Mouse (Mus musculus) hindbrain, embryonic 10.5 days (tissue): ENCODE measurements at regions not wholly inside any gene's neighbourhood (a gene's known extent, or its start where the extent isn't known, plus 50 kb on each side); places are given as distances from the start of the nearest gene placed in this dataset.

Experiments used
- DNase-seq: peaks from one replicate; pipeline ENCODE4 v3.0.0-alpha.2; 2017; ENCODE audit warnings: low spot score
- H3K27ac ChIP-seq: fragments of 300-500 bp; sonication (generic); 2 replicates; pipeline ENCODE4 v1.5.1; 2016; ENCODE audit warnings: mild to moderate bottlenecking, moderate library complexity
- H3K27me3 ChIP-seq: fragments of 300-500 bp; sonication (generic); 2 replicates; pipeline ENCODE4 v1.6.1; 2016; ENCODE audit warnings: mild to moderate bottlenecking; ENCODE audit not compliant: poor library complexity, insufficient read depth, severe bottlenecking
- H3K36me3 ChIP-seq: fragments of 300-500 bp; sonication (generic); 2 replicates; pipeline ENCODE4 v1.6.1; 2016; ENCODE audit warnings: mild to moderate bottlenecking, moderate library complexity
- H3K4me1 ChIP-seq: fragments of 300-500 bp; sonication (generic); replicated peaks from 2 replicates; pipeline ENCODE4 v1.6.1; 2016; ENCODE audit warnings: mild to moderate bottlenecking
- H3K4me3 ChIP-seq: fragments of 300-500 bp; sonication (generic); 2 replicates; pipeline ENCODE4 v1.5.1; 2016; ENCODE audit warnings: mild to moderate bottlenecking, moderate library complexity
- H3K9me3 ChIP-seq: fragments of 300-500 bp; sonication (generic); 2 replicates; pipeline ENCODE4 v1.6.1; 2016; ENCODE audit warnings: mild to moderate bottlenecking, moderate library complexity
- WGBS: fragments of 180-500 bp; shearing (Covaris S2); methylation state at CpG from one replicate; pipeline ENCODE4 v1.1.7; 2016; 5-methylcytosine and 5-hydroxymethylcytosine counted together

DNA sequence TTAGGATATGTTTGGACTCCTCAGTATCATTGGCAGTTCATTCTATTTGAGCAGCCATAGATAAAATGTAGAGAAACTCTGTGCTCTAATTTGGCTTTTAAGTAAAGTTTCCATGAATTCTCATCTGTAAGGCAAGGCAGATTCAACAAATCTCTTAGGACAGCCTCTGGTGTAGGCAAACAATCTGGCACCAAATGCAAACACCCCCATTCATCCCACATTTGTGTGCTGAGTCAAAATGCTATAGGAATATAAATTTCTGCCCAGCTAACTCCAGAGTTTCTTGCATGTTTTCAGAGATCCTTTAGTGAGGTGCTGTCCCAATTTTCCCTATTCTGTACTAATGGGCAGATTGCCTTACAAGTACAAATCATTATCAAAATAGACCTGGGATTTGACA is 695.7 kb upstream of the Kif18a start:
- no peak for DNase-seq
- H3K4me1 ChIP-seq: no peaks in the 10 kb centered on the region
- H3K4me3 ChIP-seq: no peak overlapping the region
- no peak overlapping the region for H3K27ac ChIP-seq
- H3K9me3 ChIP-seq: no peaks in the 10 kb centered on the region
- no peaks in the 10 kb centered on the region for H3K27me3 ChIP-seq
- H3K36me3 ChIP-seq: no peaks in the 10 kb centered on the region

DNA sequence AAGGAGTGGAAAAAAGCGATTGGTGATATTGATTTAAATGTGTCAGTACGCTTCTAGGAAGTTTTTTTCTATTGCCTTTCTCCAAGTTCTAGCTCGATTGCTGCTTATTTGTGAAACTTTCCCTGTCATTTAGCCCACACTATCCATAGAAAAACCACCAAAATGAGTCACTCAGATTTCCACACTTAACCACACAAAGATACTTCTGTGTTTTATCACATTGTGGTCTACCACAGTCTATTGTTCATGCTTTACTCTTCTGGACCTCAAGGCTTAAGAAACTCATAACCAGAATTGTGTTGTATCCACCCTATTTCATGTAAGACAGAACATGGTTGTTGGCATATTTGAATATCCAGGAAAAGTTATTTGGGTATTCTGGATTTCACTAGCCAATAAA is 687.0 kb upstream of the Kif18a start:
- no peaks in the 10 kb centered on the region for H3K27me3 ChIP-seq
- H3K4me1 ChIP-seq: no peaks in the 10 kb centered on the region
- no peak for DNase-seq
- 89% methylated on average over 3 of the region's 3 CpGs for WGBS
- H3K4me3 ChIP-seq: no peak overlapping the region
- no peaks in the 10 kb centered on the region for H3K9me3 ChIP-seq
- no peaks in the 10 kb centered on the region for H3K36me3 ChIP-seq
- no peak overlapping the region for H3K27ac ChIP-seq

DNA sequence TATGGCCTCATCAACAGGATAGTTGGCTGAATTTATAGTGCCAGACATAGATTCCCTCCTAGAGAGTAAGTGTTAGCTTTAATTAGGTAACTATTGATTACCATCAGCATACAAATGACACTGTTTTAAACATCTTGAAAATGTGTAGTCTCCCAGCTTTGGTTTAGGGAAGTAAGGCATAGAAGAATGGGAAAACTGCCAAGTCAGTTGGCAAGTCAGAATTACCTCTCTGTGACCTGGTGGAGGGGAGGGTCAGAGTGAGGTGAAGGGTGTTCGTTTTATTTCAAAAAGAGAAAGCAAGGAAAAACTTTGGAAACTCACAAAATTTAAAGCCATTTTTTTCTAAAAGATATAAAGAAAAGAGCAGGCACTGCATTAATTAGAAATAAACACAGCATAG is 680.2 kb upstream of the Kif18a start:
- Histone ChIP-seq H3K9me3 (no peaks in the 10 kb centered on the region), H3K36me3 (no peaks in the 10 kb centered on the region), H3K27me3 (no peaks in the 10 kb centered on the region), H3K4me3 (no peak overlapping the region), H3K4me1 (no peaks in the 10 kb centered on the region), H3K27ac (no peak overlapping the region)
- DNase-seq: no peak
- WGBS: 74% methylated on average over 1 of the region's 1 CpGs

DNA sequence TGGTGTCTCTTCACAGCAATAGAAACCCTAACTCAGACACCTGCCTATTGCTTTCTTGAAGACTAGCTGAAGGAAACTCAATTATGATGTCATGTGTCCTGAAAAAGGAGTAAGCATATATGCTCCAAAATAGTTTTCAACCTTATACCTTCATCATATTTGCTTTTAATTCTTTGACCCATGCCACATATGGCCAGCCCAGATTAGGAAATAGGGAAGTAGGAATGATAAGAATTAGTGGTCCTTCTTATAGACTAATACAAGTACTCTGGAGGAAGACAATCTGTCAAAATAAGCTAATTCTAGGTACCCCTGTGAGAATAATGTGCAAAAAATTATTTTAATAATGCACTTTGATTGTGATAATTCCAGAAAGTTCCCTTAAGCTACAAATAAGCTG is 661.0 kb upstream of the Kif18a start:
- Histone ChIP-seq H3K4me1 (no peaks in the 10 kb centered on the region), H3K27me3 (no peaks in the 10 kb centered on the region), H3K4me3 (no peak overlapping the region), H3K9me3 (no peaks in the 10 kb centered on the region), H3K27ac (no peak overlapping the region), H3K36me3 (no peaks in the 10 kb centered on the region)
- DNase-seq: no peak

DNA sequence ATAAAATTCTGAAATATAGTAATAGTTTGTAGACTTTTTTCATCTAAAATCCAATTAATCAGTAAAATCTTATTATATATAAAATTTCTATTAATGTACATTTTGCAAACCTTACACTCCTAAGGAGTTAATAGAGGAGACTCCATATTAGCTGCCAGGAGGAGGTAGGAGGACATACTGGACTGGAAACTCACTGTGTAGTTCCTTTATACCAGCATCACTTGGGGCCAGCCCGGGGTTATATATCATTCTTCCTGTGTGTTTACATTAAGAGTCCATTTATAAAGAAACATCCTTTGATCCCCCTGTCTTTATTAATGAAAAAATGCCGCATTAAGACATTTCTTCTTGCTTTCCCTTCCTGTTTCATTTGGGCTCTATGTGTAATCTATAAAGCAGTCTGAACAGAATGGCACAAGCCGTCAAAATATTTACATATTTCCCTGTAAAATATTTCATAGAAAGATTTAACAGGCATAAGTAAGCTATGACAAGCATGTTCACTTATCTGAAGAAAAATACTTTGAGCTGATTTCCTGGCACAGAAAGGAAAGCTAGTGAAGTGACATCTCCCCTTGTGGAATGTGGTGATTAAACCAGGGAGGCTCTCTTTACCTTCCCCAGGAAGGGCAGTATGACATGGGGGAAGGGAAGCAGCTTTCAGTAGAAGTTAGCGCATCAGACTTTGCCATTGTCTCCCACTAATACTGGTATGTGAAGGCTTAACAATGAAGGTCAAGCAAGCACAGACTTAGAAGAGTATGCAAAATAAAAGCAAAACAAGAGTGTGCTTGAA is 658.0 kb upstream of the Kif18a start:
- H3K27ac ChIP-seq: no peak overlapping the region
- no peaks in the 10 kb centered on the region for H3K36me3 ChIP-seq
- H3K4me3 ChIP-seq: no peak overlapping the region
- no peaks in the 10 kb centered on the region for H3K4me1 ChIP-seq
- no peaks in the 10 kb centered on the region for H3K9me3 ChIP-seq
- H3K27me3 ChIP-seq: no peaks in the 10 kb centered on the region
- no peak for DNase-seq
- WGBS: 86% methylated on average over 4 of the region's 4 CpGs

DNA sequence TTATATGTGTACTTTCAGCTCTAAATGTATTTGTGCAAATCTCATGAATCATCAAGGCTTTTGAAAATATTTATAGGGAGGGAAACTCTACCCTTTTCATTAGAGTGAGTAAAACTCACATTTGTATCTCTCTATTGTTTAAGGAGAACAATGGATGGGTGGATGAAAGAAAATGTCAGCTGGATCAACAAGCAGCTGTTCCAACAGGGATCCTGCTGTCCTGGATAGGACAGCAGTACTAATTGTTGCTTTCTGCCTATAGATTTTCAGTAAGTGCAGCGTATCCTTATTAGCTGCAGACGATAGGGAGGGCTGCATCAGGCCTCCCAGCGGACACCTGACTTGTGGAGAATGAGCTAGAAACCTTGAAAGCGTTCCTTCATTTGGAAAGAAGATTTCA is 644.9 kb upstream of the Kif18a start:
- Histone ChIP-seq H3K27ac (no peak overlapping the region), H3K4me1 (no peaks in the 10 kb centered on the region), H3K4me3 (no peak overlapping the region), H3K9me3 (no peaks in the 10 kb centered on the region), H3K36me3 (no peaks in the 10 kb centered on the region), H3K27me3 (no peaks in the 10 kb centered on the region)
- 63% methylated on average over 4 of the region's 4 CpGs for WGBS
- DNase-seq: no peak

DNA sequence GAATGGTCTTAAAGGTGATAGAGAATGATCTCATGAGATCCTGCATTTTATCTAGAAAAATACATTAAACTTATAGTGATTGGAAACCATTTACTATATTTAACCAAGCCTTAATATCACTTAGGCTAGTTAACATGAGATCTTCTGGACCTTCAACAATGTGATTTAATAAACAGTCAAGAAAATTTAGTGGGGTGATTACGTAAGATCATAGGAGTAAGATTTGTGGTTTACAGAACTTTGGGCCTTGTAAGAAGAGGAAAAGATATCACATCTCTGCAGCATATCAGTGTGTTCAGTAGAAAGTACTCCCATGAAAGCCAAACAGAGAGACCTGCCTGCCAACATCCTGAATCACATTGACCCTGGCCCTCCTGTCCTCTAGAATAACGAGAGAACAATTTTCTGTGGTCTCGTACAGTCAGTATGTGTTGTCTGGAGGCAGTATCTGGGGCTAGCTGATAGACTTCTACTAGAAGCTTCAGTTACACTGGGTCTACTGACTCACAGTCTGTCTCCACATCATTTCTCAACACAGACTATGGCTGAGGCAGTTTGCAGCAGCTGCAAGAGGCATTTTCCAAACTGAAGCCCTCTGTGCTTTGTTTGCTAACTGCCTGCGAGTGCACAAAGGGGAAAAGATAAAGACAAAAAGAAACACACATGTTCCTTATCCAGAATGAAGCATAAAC is 619.7 kb upstream of the Kif18a start:
- no peak overlapping the region for H3K27ac ChIP-seq
- WGBS: 75% methylated on average over 4 of the region's 4 CpGs
- H3K27me3 ChIP-seq: no peaks in the 10 kb centered on the region
- no peaks in the 10 kb centered on the region for H3K4me1 ChIP-seq
- H3K9me3 ChIP-seq: no peaks in the 10 kb centered on the region
- H3K36me3 ChIP-seq: no peaks in the 10 kb centered on the region
- H3K4me3 ChIP-seq: no peak overlapping the region
- DNase-seq: no peak

DNA sequence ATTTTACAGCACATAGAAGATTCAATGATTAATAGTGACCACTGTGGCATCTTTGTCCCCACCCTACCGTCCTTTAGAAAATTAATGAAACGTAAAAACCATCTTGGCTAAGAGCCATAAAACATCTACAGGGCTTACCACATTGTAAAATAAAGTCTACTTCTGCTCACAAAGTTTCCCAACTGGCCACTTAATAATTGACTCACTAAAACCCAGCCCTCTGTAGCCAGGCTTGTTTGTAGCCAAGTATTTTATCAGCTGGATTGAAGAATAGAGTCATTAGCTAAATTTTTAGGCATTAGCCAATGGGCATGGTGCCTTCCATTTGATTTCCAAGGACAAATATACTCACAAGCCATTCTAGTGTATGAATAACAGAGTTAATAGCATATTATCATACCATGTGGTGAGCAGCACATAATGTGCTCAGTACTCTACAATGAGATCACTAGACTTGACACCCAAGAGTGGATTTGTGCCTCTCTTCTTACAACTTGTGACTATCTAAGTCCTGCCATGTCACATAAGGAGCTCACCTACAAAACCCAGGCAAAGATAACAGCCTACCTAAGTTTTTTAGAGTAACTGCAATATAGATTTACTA is 602.7 kb upstream of the Kif18a start:
- no peaks in the 10 kb centered on the region for H3K4me1 ChIP-seq
- H3K27me3 ChIP-seq: no peaks in the 10 kb centered on the region
- 90% methylated on average over 2 of the region's 2 CpGs for WGBS
- DNase-seq: no peak
- no peaks in the 10 kb centered on the region for H3K9me3 ChIP-seq
- no peak overlapping the region for H3K4me3 ChIP-seq
- no peaks in the 10 kb centered on the region for H3K36me3 ChIP-seq
- H3K27ac ChIP-seq: no peak overlapping the region

DNA sequence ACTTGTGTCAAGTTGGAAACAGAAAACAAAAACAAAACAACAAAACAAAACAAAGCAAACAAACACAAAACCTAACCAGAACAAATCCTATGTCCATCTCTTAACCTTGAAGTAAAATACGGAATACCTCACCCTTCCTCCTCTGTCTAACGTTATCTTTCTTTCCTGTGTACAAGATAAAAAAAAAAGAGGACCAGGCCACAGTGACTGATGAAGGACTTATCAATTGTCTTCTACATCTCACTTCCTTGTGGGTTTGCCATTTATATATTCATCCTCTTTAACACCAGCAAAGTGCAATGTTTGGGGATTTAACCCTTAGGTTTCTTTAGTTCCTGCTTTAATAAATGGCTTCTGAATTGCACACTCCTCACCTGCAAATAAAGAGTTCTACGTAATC is 599.0 kb upstream of the Kif18a start:
- H3K4me3 ChIP-seq: no peak overlapping the region

DNA sequence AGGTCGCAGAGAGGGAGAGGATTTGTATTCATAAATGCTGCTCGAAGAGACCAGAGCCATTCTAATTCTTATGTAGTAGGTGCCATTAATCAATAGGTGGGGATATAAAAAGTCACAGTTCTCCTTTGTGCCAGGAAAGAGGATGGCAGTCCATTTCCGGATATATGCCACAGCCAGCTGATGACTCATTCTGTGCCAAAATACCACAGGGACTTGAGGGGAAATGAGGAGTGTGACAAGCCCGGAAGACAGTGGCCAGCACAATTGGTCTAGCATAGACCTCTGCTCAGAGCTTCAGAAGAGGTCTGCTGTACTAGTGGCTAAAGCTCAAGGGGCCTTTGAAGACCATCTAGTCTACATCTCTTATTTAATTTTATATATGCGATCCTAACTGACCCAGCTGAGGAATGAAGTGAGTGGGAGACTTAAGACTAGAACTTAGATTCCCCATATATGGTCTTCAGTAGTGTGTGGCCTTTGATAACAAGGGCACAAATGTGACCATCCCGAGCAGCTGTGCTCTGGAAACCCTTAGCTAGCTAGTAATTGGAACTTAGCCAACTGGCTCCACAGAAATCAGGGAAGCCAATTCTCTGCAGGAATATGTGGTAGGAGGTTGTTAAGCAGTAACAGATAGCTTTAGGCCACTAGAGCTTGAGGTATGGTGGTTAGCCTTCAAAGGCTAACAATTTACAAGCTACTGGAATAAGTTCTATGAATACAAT is 594.4 kb upstream of the Kif18a start:
- WGBS: 87% methylated on average over 6 of the region's 6 CpGs
- H3K27ac ChIP-seq: no peak overlapping the region
- H3K27me3 ChIP-seq: no peaks in the 10 kb centered on the region
- no peaks in the 10 kb centered on the region for H3K4me1 ChIP-seq
- no peak overlapping the region for H3K4me3 ChIP-seq
- no peaks in the 10 kb centered on the region for H3K9me3 ChIP-seq
- no peak for DNase-seq
- no peaks in the 10 kb centered on the region for H3K36me3 ChIP-seq

More for the DNA sequence above, 599.0 kb upstream of the Kif18a start:
- 90% methylated on average over 3 of the region's 3 CpGs for WGBS
- no peaks in the 10 kb centered on the region for H3K4me1 ChIP-seq
- no peak for DNase-seq
- no peak overlapping the region for H3K27ac ChIP-seq
- H3K36me3 ChIP-seq: no peaks in the 10 kb centered on the region
- no peaks in the 10 kb centered on the region for H3K27me3 ChIP-seq
- no peaks in the 10 kb centered on the region for H3K9me3 ChIP-seq

DNA sequence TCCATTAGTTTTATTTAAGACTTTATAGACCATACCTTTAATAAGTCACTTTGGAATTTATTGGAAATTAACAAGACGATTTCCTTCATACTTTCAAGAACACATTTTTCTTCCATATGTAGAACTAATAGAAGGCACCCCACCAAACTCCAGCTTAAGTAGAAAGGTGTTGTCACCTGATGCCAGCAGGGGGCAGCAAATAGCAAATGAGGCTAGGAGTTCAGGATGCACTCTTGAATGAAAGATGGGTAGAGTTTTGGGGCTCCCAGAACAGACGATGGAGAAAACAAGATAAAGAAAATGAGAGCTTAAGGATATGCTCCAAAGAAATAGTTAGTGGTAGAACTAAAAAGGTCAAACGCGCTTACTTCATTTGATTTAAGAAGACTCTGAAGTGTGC is 590.4 kb upstream of the Kif18a start:
- DNase-seq: peak; percentile 54
- Histone ChIP-seq H3K4me1 (no peaks in the 10 kb centered on the region), H3K27me3 (no peaks in the 10 kb centered on the region), H3K9me3 (no peaks in the 10 kb centered on the region), H3K27ac (no peak overlapping the region), H3K36me3 (no peaks in the 10 kb centered on the region), H3K4me3 (no peak overlapping the region)
- 58% methylated on average over 4 of the region's 4 CpGs for WGBS

DNA sequence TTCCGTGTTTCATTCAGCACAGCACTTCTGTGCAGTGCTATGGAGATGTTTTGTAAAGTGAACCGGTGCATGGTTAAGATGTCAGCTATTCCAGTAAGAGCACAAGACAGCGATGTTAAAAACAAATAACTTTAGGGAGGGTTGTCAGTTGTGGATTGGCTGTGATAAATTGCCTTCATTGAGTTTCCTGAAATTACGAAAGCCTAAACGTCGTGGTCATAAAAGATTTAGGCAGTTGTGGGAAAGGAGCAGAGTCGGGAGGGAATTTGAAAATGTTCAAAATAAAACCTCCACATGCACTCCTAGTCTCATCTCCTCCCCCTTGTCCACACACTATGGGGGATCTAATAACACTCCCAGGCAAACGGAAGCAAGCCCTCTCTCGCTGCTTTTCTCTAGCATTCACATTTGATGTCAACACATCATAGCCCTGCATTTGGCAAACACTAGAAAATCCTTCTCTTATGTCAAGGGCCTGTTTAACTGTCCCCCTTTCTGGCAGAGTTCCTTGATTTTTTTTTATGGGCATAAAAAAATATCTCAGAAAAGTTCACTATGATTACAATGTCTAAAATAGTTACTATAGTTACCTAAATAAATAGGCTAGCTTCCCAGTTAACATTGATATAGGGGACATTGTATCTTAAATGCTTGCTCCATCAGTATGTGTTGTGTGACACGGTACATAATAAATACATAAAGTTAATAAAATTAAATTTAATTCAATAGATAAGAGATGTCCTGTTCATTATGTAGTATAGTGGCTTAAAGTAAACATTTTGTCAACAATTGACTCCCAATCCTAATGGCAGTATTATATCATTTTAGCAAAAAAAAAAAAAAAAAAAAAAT is 589.2 kb upstream of the Kif18a start:
- WGBS: 69% methylated on average over 10 of the region's 10 CpGs
- no peaks in the 10 kb centered on the region for H3K9me3 ChIP-seq
- no peak for DNase-seq
- no peak overlapping the region for H3K27ac ChIP-seq
- no peaks in the 10 kb centered on the region for H3K4me1 ChIP-seq
- no peaks in the 10 kb centered on the region for H3K36me3 ChIP-seq
- no peak overlapping the region for H3K4me3 ChIP-seq
- no peaks in the 10 kb centered on the region for H3K27me3 ChIP-seq
